Mouse (Mus musculus): ENCODE results near the gene Rps27rt.

Gene Rps27rt

GRCm38 (mm10) chr9:114982689-114983360 is at the start of gene Rps27rt:
Gene Rps27rt (minus strand): TSS chr9:114982739.
- WGBS = 72% methylated on average over 16 of the region's 16 CpGs

- WGBS = 90% methylated on average over 1 of the region's 1 CpGs
These were observed 48.5 kb upstream of the Rps27rt start for GRCm38 (mm10) chr9:115031046-115031445.

- 72% methylated on average over 4 of the region's 4 CpGs for WGBS
These were observed 48.0 kb upstream of the Rps27rt start for GRCm38 (mm10) chr9:115030581-115030980.

- 33% methylated on average over 3 of the region's 3 CpGs for WGBS
These were observed 46.8 kb upstream of the Rps27rt start for GRCm38 (mm10) chr9:115029307-115029706.

GRCm38 (mm10) chr9:115023708-115024383 is 41.3 kb upstream of the Rps27rt start:
- 37% methylated on average over 10 of the region's 10 CpGs for WGBS

- 61% methylated on average over 3 of the region's 3 CpGs for WGBS
These were observed 40.6 kb upstream of the Rps27rt start for GRCm38 (mm10) chr9:115023137-115023536.

GRCm38 (mm10) chr9:115021419-115021818 is 38.9 kb upstream of the Rps27rt start:
- 89% methylated on average over 2 of the region's 2 CpGs for WGBS

- WGBS = 95% methylated on average over 7 of the region's 7 CpGs
These were observed 37.6 kb upstream of the Rps27rt start for GRCm38 (mm10) chr9:115020141-115020540.

GRCm38 (mm10) chr9:115012367-115012766 is 29.8 kb upstream of the Rps27rt start:
- WGBS = 79% methylated on average over 12 of the region's 12 CpGs

- WGBS = 43% methylated on average over 7 of the region's 7 CpGs
These were observed 25.7 kb upstream of the Rps27rt start for GRCm38 (mm10) chr9:115008194-115008593.

- 32% methylated on average over 6 of the region's 6 CpGs for WGBS
These were observed 25.2 kb upstream of the Rps27rt start for GRCm38 (mm10) chr9:115007776-115008175.

- 59% methylated on average over 10 of the region's 10 CpGs for WGBS
These were observed 22.9 kb upstream of the Rps27rt start for GRCm38 (mm10) chr9:115005446-115005845.

- WGBS = 65% methylated on average over 5 of the region's 5 CpGs
These were observed 17.2 kb upstream of the Rps27rt start for GRCm38 (mm10) chr9:114999771-115000146.

- 90% methylated on average over 6 of the region's 6 CpGs for whole genome bisulfite sequencing
These were observed 16.7 kb upstream of the Rps27rt start for GRCm38 (mm10) chr9:114999010-114999770.

GRCm38 (mm10) chr9:114996489-114996888 is 13.9 kb upstream of the Rps27rt start:
- 94% methylated on average over 6 of the region's 6 CpGs for WGBS

GRCm38 (mm10) chr9:114995716-114996115 is 13.2 kb upstream of the Rps27rt start:
- 95% methylated on average over 4 of the region's 4 CpGs for WGBS

GRCm38 (mm10) chr9:114995250-114995649 is 12.7 kb upstream of the Rps27rt start:
- 81% methylated on average over 4 of the region's 4 CpGs for WGBS

GRCm38 (mm10) chr9:114992528-114992927 is 10.0 kb upstream of the Rps27rt start:
- WGBS = 86% methylated on average over 2 of the region's 2 CpGs

- 76% methylated on average over 10 of the region's 10 CpGs for WGBS
These were observed 7.9 kb upstream of the Rps27rt start for GRCm38 (mm10) chr9:114990421-114990820.

GRCm38 (mm10) chr9:114988610-114989327 is 6.2 kb upstream of the Rps27rt start:
- 43% methylated on average over 6 of the region's 6 CpGs for WGBS

GRCm38 (mm10) chr9:114988029-114988428 is 5.5 kb upstream of the Rps27rt start:
- 97% methylated on average over 3 of the region's 3 CpGs for WGBS

- WGBS = 86% methylated on average over 5 of the region's 5 CpGs
These were observed 3.8 kb upstream of the Rps27rt start for GRCm38 (mm10) chr9:114986361-114986760.
